Mouse (Mus musculus) lung, postnatal 0 days (tissue): ENCODE measurements at regions not wholly inside any gene's neighbourhood (a gene's known extent, or its start where the extent isn't known, plus 50 kb on each side); places are given as distances from the start of the nearest gene placed in this dataset.
"Not testable (repeated sequence)": the region's sequence is repeated elsewhere in the genome, so short reads cannot be mapped to it uniquely, and the experiment has no call there.

ENCODE experiments used
- ATAC-seq: fragments of 200-750 bp; cut with Nextera tagmentation; 2 replicates; pipeline ENCODE4 v1.8.0; 2017; ENCODE audit warnings: moderate library complexity
- DNase-seq: peaks from one replicate; pipeline ENCODE4 v3.0.0-alpha.2; 2016; ENCODE audit warnings: low spot score
- H3K27ac ChIP-seq: fragments of 300-500 bp; sonication (generic); 2 replicates; pipeline ENCODE4 v1.5.1; 2014; ENCODE audit warnings: antibody characterized with exemption, mild to moderate bottlenecking, low read length, mixed read lengths
- H3K27me3 ChIP-seq: fragments of 300-500 bp; sonication (generic); replicated peaks from 2 replicates; pipeline ENCODE4 v1.6.1; 2014; ENCODE audit warnings: low read length, mixed read lengths; ENCODE audit not compliant: insufficient read depth
- H3K36me3 ChIP-seq: fragments of 300-500 bp; sonication (generic); 2 replicates; pipeline ENCODE4 v1.6.1; 2014; ENCODE audit warnings: low read length, mixed read lengths; ENCODE audit not compliant: insufficient read depth
- H3K4me1 ChIP-seq: fragments of 300-500 bp; sonication (generic); 2 replicates; pipeline ENCODE4 v1.6.1; 2014; ENCODE audit warnings: antibody characterized with exemption, low read depth, low read length, mixed read lengths; ENCODE audit not compliant: insufficient read depth
- H3K4me2 ChIP-seq: fragments of 300-500 bp; sonication (generic); replicated peaks from 2 replicates; pipeline ENCODE4 v1.6.1; 2014; ENCODE audit warnings: low read depth, mild to moderate bottlenecking, low read length, moderate library complexity, mixed read lengths
- H3K4me3 ChIP-seq: fragments of 300-500 bp; sonication (generic); 2 replicates; pipeline ENCODE4 v1.5.1; 2014; ENCODE audit warnings: low read depth, low read length
- H3K9ac ChIP-seq: fragments of 300-500 bp; sonication (generic); replicated peaks from 2 replicates; pipeline ENCODE4 v1.6.1; 2014; ENCODE audit warnings: low read depth, mild to moderate bottlenecking
- H3K9me3 ChIP-seq: fragments of 300-500 bp; sonication (generic); 2 replicates; pipeline ENCODE4 v1.6.1; 2016; ENCODE audit warnings: low read length, mixed read lengths
- CTCF ChIP-seq: IDR thresholded peaks from 2 replicates; pipeline ENCODE4 v1.5.1; 2016; ENCODE audit warnings: antibody characterized with exemption, mild to moderate bottlenecking
- EP300 ChIP-seq: IDR thresholded peaks from 2 replicates; pipeline ENCODE4 v1.6.1; 2016; ENCODE audit warnings: antibody characterized with exemption, mild to moderate bottlenecking, control low read depth
- WGBS: fragments of 180-500 bp; shearing (Covaris S2); extraction: QIAGEN DNeasy Blood & Tissue Kit; methylation state at CpG from one replicate; pipeline ENCODE4 v1.1.7; 2014; 5-methylcytosine and 5-hydroxymethylcytosine counted together

DNA sequence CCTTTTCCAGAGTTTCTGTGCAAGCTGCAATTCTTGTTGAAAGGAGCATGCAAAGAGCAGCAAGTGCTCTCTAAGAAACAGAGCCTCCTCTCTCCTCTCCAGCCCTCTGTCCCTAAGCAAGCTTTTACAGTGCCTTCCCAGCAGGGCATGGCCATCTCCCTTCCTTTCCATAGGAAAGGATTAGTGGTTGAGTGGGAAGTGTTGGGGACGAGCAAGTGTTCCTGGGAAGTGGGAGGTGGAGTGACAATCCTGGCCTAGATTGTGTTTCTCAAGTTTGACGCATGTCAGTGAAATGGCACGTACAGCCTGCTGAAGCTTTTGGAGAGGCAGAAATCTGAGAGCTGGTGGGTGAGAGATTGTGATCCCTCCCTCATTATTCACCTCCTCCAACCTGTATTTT, 204.7 kb upstream of the G2e3 start:
- Histone ChIP-seq H3K27ac (no peak overlapping the region), H3K4me3 (no peak overlapping the region), H3K4me1 (no peaks in the 10 kb centered on the region), H3K27me3 (no peaks in the 10 kb centered on the region), H3K36me3 (no peaks in the 10 kb centered on the region), H3K9ac (no peak overlapping the region), H3K9me3 (no peaks in the 10 kb centered on the region), H3K4me2 (no peak overlapping the region)
- 42% methylated on average over 3 of the region's 3 CpGs for WGBS
- no peak for DNase-seq
- ATAC-seq = no peak
- TF ChIP-seq EP300 (no peak), CTCF (no peak)

DNA sequence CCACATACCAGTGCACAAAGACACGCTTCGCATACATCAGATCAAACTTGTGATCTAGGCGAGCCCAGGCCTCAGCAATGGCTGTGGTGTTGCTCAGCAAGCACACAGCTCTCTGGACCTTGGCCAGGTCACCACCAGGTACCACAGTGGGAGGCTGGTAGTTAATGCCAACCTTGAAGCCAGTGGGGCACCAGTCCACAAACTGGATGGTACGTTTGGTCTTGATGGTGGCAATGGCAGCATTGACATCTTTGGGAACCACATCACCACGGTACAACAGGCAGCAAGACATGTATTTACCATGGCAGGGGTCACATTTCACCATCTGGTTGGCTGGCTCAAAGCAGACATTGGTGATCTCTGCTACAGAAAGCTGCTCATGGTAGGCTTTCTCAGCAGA, 214.2 kb upstream of the G2e3 start:
- H3K27me3 ChIP-seq, H3K36me3 ChIP-seq, H3K9me3 ChIP-seq, H3K4me2 ChIP-seq, H3K4me3 ChIP-seq, ATAC-seq, H3K27ac ChIP-seq, DNase-seq, H3K4me1 ChIP-seq, H3K9ac ChIP-seq: not testable (repeated sequence)
- WGBS = 80% methylated on average over 5 of the region's 5 CpGs

DNA sequence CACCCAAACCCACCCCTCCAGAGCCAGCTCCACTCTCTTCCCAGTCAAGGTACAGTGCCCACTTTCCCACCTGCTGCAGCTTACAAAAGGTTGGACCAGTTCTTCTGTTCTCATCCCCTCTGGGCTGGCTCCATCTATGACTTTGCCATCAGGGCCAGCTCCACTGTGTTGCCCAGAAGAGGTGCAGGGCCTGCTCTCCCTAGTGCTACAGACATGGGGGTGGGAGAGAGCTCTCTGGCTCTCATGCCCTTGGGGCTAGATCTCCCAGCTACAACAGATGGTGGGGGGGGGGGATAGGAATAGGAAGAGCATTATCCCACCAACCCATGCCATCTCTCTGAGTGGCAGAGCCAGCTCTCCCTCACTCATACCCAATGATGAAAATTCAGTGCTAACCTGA, 219.6 kb upstream of the G2e3 start:
- H3K9me3 ChIP-seq = no peaks in the 10 kb centered on the region
- DNase-seq (no peak), ATAC-seq (no peak)
- no peak overlapping the region for H3K9ac ChIP-seq
- no peak overlapping the region for H3K4me3 ChIP-seq
- H3K4me1 ChIP-seq = no peaks in the 10 kb centered on the region
- no peaks in the 10 kb centered on the region for H3K36me3 ChIP-seq
- no peak overlapping the region for H3K4me2 ChIP-seq
- no peaks in the 10 kb centered on the region for H3K27me3 ChIP-seq
- no peak overlapping the region for H3K27ac ChIP-seq
- TF ChIP-seq EP300 (no peak), CTCF (no peak)

DNA sequence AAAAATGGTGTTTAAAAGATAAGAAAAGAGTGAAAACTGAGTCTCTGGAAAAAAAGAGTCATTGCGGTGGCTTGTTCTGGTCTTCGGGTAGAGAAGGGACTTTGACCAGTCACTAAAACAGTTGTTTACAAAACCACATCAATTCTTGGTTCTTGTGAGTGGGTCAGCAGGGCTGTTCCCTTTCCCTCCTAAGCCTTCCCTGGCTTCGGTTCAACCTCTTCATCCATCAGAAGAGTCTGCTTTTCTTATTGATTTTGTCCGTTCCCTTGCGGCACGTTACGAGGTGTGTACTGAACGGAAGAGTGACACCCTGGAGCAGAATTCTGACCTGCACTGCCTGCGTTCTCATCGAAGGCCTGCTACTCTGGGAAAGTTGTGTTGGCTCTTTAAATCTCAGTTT, 229.1 kb upstream of the G2e3 start:
- H3K36me3 ChIP-seq = no peaks in the 10 kb centered on the region
- ATAC-seq (no peak), DNase-seq (no peak)
- no peak for TF ChIP-seq EP300
- no peak for TF ChIP-seq CTCF
- no peak overlapping the region for H3K4me3 ChIP-seq
- no peaks in the 10 kb centered on the region for H3K27me3 ChIP-seq
- no peaks in the 10 kb centered on the region for H3K9me3 ChIP-seq
- no peak overlapping the region for H3K9ac ChIP-seq
- H3K4me1 ChIP-seq = no peaks in the 10 kb centered on the region
- whole genome bisulfite sequencing = 91% methylated on average over 10 of the region's 10 CpGs
- no peak overlapping the region for H3K4me2 ChIP-seq
- no peak overlapping the region for H3K27ac ChIP-seq

DNA sequence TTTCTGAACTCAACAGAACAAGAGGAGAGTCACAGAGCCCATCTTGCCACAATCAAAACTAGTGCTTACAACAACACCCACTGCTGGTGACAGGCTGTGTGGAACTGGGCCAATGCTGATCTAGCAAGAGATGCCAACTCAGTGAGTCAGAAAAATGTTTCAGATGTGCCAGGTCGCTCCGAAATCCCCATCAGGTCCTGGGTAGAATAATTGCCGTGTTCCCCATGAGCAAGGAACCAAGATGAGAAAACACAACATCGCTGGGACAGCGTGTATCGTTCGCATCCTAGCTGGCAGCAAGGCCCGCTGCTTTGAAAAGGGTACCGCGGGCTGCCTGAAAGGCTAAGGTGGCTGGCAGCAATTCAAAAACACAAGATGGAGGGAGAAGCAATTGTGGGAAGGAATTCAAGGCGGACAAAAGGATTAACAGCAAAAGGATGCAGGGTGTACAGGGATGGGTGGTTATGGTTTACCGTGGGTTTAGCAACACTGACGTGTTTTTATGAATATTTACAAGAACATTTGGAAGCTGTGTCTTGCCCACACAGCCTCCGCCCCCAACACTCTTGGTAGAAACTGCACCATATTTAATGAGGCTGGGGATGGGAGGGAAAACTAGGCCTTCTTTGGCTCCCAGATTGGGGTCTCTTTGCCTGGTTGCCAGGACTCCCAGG, 229.7 kb upstream of the G2e3 start:
- ATAC-seq = no peak
- Histone ChIP-seq H3K27me3 (no peaks in the 10 kb centered on the region), H3K36me3 (no peaks in the 10 kb centered on the region), H3K27ac (no peak overlapping the region), H3K9ac (no peak overlapping the region), H3K4me2 (no peak overlapping the region), H3K4me3 (no peak overlapping the region), H3K9me3 (no peaks in the 10 kb centered on the region), H3K4me1 (no peaks in the 10 kb centered on the region)
- DNase-seq = no peak
- no peak for TF ChIP-seq EP300
- TF ChIP-seq CTCF = no peak
- WGBS = 79% methylated on average over 14 of the region's 14 CpGs

DNA sequence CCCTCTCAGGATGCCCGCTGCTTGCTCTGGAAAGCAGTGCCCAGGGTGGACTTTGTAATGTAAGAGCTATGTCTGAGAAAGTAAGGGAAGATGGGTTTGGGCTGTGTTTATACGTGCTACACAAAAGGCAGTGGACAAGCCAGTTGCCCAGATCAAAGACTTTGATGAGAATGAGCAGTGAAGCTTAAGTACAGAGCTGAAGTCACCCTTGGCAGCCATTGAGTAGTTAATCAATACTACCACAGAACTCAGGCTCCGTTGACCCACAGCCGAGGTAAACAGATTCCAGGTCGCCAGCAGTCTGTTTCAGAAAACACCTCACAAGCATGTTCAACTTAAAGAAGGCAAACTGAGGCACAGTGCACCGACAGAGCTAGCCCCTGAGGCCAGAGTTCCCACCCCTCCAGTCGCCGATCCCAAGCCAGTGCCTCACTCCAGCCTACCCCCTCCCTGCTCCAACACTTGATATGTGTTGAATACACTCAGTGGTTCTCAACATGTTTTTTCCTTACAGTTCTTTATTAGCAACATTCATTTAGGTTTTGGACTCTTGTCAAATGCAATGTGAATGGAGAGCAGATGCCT, 230.3 kb upstream of the G2e3 start:
- no peak overlapping the region for H3K4me2 ChIP-seq
- ATAC-seq = no peak
- no peak overlapping the region for H3K4me3 ChIP-seq
- WGBS = 68% methylated on average over 8 of the region's 8 CpGs
- no peak for TF ChIP-seq CTCF
- H3K4me1 ChIP-seq = no peaks in the 10 kb centered on the region
- no peak overlapping the region for H3K9ac ChIP-seq
- H3K9me3 ChIP-seq = no peaks in the 10 kb centered on the region
- DNase-seq = no peak
- H3K36me3 ChIP-seq = no peaks in the 10 kb centered on the region
- no peaks in the 10 kb centered on the region for H3K27me3 ChIP-seq
- no peak overlapping the region for H3K27ac ChIP-seq

DNA sequence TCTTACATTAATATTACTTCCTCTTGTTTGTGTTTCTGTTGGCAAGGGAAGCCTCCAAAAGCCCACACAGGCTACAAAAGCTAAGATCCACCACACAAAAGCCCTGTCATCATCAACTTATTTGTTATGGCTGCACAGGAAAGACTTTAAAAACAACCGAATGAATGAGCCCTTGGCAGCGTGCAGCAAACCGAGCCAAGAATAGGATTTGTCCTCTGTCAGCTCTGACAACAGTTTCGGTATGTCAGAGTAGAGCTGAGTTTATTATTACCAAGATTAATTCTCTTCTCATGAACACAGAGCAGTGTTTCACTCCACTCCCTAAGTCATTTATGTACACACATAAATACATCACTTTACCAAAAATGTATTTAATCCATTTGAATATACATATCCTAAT, 236.1 kb upstream of the G2e3 start:
- DNase-seq (no peak), ATAC-seq (no peak)
- H3K9me3 ChIP-seq = no peaks in the 10 kb centered on the region
- no peak overlapping the region for H3K4me3 ChIP-seq
- no peaks in the 10 kb centered on the region for H3K36me3 ChIP-seq
- H3K9ac ChIP-seq = no peak overlapping the region
- no peak overlapping the region for H3K4me2 ChIP-seq
- WGBS = 34% methylated on average over 4 of the region's 4 CpGs
- no peak overlapping the region for H3K27ac ChIP-seq
- no peak for TF ChIP-seq CTCF
- no peak for TF ChIP-seq EP300
- H3K27me3 ChIP-seq = no peaks in the 10 kb centered on the region
- H3K4me1 ChIP-seq = no peaks in the 10 kb centered on the region
